Mouse (Mus musculus) small intestine, adult 2 months (tissue): Measurements from ENCODE around the gene Trappc3.

Experiments
- CTCF ChIP-seq: fragments of 200-500 bp; IDR thresholded peaks from 2 replicates; pipeline ENCODE4 v1.5.1; 2012; ENCODE audit warnings: low read depth, mild to moderate bottlenecking, control low read depth, inconsistent platforms, low read length, moderate library complexity, mixed read lengths; ENCODE audit not compliant: insufficient replicate concordance, insufficient read length; ENCODE audit errors: extremely low read depth
- POLR2A ChIP-seq: fragments of 200-500 bp; IDR thresholded peaks from 2 replicates; pipeline ENCODE4 v1.6.1; 2012; ENCODE audit warnings: low read depth, mild to moderate bottlenecking, control low read depth, inconsistent platforms, low read length, moderate library complexity

DNA sequence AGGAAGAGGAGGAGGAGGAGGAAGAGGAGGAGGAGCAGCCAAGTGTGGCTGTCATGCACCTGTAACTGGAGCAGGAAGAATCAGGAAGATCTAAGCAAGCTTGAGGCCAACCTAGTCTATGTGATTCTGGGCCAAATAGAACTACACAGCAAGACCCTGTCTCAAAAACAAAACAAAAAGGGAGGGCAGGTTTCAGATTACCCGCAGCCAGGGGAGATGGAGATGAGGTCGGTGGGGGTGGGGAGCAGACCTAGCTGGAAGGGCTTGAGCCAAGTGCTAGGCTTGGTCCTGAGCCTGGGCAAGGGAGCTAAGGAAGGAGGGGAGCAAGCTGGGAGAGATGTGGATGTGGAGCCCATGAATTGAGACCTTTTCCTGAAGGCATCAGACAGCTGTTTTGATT, 44.7 kb downstream of the Trappc3 start:
- TF ChIP-seq CTCF (no peak), POLR2A (no peak)
